Mouse (Mus musculus) forebrain, embryonic 14.5 days (tissue): ENCODE data around the gene Krtcap2. TPM values are rescaled to one million over a fixed set of nuclear protein-coding genes. Genes with fewer than 3 reads are reported as not detected.

Source experiments
- ATAC-seq: fragments of 200-750 bp; cut with Nextera tagmentation; 2 replicates; pipeline ENCODE4 v1.8.0; 2017; ENCODE audit warnings: mild to moderate bottlenecking, moderate library complexity
- DNase-seq: peaks from one replicate; pipeline ENCODE4 v3.0.0-alpha.2; 2015; ENCODE audit warnings: low spot score
- H3K27ac ChIP-seq: fragments of 300-500 bp; sonication (generic); 2 replicates; pipeline ENCODE4 v1.5.1; 2014; ENCODE audit warnings: low read depth, mild to moderate bottlenecking, control low read depth, low read length, moderate library complexity
- H3K27me3 ChIP-seq: fragments of 300-500 bp; sonication (generic); replicated peaks from 2 replicates; pipeline ENCODE4 v1.6.1; 2014; ENCODE audit warnings: low read length, control low read depth, mixed read lengths; ENCODE audit not compliant: control insufficient read depth, insufficient read depth
- H3K36me3 ChIP-seq: fragments of 300-500 bp; sonication (generic); 2 replicates; pipeline ENCODE4 v1.6.1; 2014; ENCODE audit warnings: low read length, control low read depth; ENCODE audit not compliant: control insufficient read depth, insufficient read depth
- H3K4me1 ChIP-seq: fragments of 300-500 bp; sonication (generic); 2 replicates; pipeline ENCODE4 v1.6.1; 2014; ENCODE audit warnings: antibody characterized with exemption, low read length, control low read depth; ENCODE audit not compliant: control insufficient read depth, insufficient read depth
- H3K4me2 ChIP-seq: fragments of 300-500 bp; sonication (generic); 2 replicates; pipeline ENCODE4 v1.6.1; 2014; ENCODE audit warnings: mild to moderate bottlenecking, control low read depth, low read length
- H3K4me3 ChIP-seq: fragments of 300-500 bp; sonication (generic); 2 replicates; pipeline ENCODE4 v1.5.1; 2014; ENCODE audit warnings: low read depth, low read length, control low read depth
- H3K9ac ChIP-seq: fragments of 300-500 bp; sonication (generic); 2 replicates; pipeline ENCODE4 v1.6.1; 2014; ENCODE audit warnings: mild to moderate bottlenecking, low read length, control low read depth, moderate library complexity
- H3K9me3 ChIP-seq: fragments of 300-500 bp; sonication (generic); replicated peaks from 2 replicates; pipeline ENCODE4 v1.6.1; 2016; ENCODE audit warnings: low read length, control low read depth, mixed read lengths; ENCODE audit not compliant: control insufficient read depth
- WGBS: fragments of 180-500 bp; shearing (Covaris S2); extraction: QIAGEN DNeasy Blood & Tissue Kit; methylation state at CpG from one replicate; pipeline ENCODE4 v1.1.7; 2014; 5-methylcytosine and 5-hydroxymethylcytosine counted together
- polyA plus RNA-seq: library from polyadenylated mRNA; unstranded; fragments of >200 nt; fragmentation: Nextera tagmentation; extraction: Ambion mirVana; gene quantifications from 2 replicates; pipeline ENCODE4 v1.2.1, GENCODE M21; 2014

Gene Krtcap2
- polyA plus RNA-seq, 1 experiment from 2014 or later, result 234 TPM

DNA sequence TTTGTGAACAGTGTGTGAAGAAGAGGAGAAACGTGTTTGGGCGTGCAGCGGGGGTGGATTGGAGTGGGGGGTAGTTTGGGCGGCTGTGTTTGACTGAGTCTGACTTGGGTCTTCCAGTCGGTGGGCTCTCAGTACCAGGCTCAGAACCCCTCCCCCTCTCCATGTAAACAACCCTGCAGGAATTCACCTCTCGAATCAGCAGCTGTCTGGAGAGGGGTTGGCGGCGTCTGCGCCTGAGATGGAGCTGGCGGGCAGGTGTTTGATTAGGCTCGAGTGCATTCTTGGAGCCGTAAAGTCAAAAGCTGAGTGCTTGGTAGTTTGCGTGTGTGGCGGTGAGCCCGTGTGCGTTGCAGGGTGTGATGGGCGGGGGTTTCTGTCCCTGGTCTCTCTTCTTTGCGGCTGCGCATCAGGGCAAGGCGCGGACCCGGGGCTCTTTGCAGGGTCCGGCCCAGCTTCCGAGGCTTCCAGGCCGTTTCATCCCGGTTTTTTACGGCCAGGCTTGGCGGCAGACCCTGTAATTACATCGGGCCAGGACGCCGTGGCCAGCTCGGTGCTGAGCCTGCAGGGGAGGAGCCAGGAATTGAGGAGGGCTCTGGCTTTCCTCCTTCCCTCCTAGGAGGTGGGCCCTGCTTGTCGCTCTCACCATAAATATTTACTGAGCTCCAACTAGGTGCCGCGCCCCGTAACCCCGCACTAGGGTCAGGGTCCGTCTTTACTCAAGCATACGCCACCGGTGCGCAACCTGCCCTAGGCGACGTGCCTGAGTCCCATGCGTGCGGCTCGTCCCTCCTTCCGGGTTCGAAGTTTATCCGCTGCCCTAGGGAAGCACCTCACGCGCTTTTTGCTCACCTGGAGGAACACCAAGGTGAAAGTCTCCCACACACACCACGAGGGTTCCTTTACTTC, 35.1 kb downstream of the Krtcap2 start, which contains the start of gene Efna1:
Gene Efna1, minus strand, starts transcription at position 537 of the 906 bp plus-strand sequence.
- H3K4me1 ChIP-seq, result peaks cover 15% of the 10 kb centered on the region
- ATAC-seq (peak; percentile 30; the same call in 1 of the 2 replicates), DNase-seq (peak; percentile 61)
- peak within 1 kb of the TSS; percentile 88 for H3K4me2 ChIP-seq
- H3K27ac ChIP-seq, result peak within 1 kb of the TSS; percentile 65
- peak within 1 kb of the TSS; percentile 41 for H3K4me3 ChIP-seq
- WGBS, result under 1% methylated on average over 52 of the region's 52 CpGs
- H3K9ac ChIP-seq, result peak within 1 kb of the TSS; percentile 60
- 0 out of 2 replicates have a peak, but pooled peaks cover 13% of the 10 kb centered on the region for H3K27me3 ChIP-seq
- H3K36me3 ChIP-seq, result no peaks in the 10 kb centered on the region
- H3K9me3 ChIP-seq, result no peaks in the 10 kb centered on the region

GRCm38 (mm10) chr3:89281579-89282290, 36.0 kb downstream of the Krtcap2 start:
- Histone ChIP-seq H3K9me3 (no peaks in the 10 kb centered on the region), H3K9ac (0 out of 2 replicates have a peak overlapping the region, but pooled peaks have one; percentile 29), H3K27ac (no peak overlapping the region), H3K27me3 (0 out of 2 replicates have a peak, but pooled peaks cover 13% of the 10 kb centered on the region), H3K36me3 (no peaks in the 10 kb centered on the region), H3K4me1 (peaks cover 15% of the 10 kb centered on the region), H3K4me3 (peak overlapping the region; percentile 41), H3K4me2 (peak overlapping the region; percentile 88)
- DNase-seq (peak; percentile 93), ATAC-seq (0 out of 2 replicates have a peak, but pooled peaks have one; percentile 25)
- 11% methylated on average over 20 of the region's 20 CpGs for WGBS

DNA sequence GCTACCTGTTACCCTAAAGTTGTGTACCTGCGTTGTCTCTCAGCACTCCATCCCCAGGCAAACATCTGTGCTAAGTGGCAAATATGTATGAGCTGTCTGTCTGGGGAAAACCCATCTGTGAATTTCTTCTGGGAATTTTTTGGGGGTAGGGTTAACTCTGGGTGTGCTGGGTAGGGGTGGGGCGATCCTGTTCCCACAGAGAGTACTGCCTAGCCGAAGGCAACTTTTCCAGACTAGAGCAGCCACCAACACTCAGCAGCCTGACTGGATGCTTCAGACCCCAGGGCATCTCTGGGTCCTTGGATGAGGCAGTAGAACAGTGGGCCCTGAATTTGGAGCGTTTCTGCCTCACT, 36.5 kb downstream of the Krtcap2 start:
- Histone ChIP-seq H3K4me1 (peaks cover 15% of the 10 kb centered on the region), H3K9ac (peak overlapping the region; percentile 29; the same call in 1 of the 2 replicates), H3K4me3 (no peak overlapping the region), H3K27ac (no peak overlapping the region), H3K4me2 (no peak overlapping the region), H3K9me3 (no peaks in the 10 kb centered on the region), H3K36me3 (no peaks in the 10 kb centered on the region), H3K27me3 (0 out of 2 replicates have a peak, but pooled peaks cover 9% of the 10 kb centered on the region)
- 23% methylated on average over 4 of the region's 4 CpGs for WGBS
- no peak for DNase-seq
- no peak for ATAC-seq

DNA sequence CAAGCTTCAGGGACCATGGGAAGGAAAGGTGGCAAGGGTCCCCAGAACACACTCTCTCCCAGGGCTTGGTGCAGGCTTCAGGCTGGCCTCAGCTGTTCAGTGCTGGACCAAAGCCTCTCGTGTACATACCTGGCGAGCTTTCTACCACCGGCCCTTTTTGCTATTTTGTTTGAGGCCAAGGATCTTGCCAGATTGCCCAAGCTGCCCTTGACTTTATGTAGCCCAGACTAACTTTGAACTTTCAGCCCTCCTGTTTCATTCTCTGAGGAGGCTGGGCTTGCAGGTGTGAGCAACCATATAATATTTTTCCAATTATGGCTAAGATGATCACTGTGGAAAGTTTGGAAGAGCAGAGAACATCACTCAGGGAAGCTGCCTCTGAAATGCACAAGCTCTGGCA, 38.5 kb downstream of the Krtcap2 start:
- Histone ChIP-seq H3K4me2 (no peak overlapping the region), H3K36me3 (no peaks in the 10 kb centered on the region), H3K9me3 (no peaks in the 10 kb centered on the region), H3K4me1 (peaks cover 15% of the 10 kb centered on the region), H3K27ac (no peak overlapping the region), H3K9ac (no peak overlapping the region), H3K4me3 (no peak overlapping the region), H3K27me3 (0 out of 2 replicates have a peak, but pooled peaks cover 8% of the 10 kb centered on the region)
- ATAC-seq (no peak), DNase-seq (no peak)
- 87% methylated on average over 3 of the region's 3 CpGs for WGBS

DNA sequence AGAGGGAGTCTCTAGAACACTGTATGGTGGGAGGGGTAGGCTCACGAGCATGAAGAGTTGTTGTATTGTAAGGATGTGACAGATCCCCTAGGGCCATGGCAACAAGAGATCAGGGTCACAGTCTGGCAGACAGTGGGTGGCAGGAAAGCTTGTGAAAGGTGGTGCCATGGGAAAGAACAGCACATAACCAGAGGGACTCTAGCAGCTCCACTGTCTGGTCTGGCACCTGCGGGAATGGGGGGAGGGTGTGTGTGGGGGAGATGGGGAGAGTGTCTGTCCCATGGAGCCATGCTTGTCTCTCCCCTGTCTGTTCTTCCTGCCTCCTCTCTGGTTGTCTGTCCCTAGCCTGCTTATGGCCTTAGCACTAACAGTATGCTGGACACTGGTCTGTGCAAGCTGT, 39.8 kb downstream of the Krtcap2 start:
- H3K9ac ChIP-seq, result no peak overlapping the region
- H3K27ac ChIP-seq, result no peak overlapping the region
- H3K27me3 ChIP-seq, result 0 out of 2 replicates have a peak, but pooled peaks cover 4% of the 10 kb centered on the region
- no peak for ATAC-seq
- H3K4me1 ChIP-seq, result peaks cover 7% of the 10 kb centered on the region
- no peaks in the 10 kb centered on the region for H3K36me3 ChIP-seq
- DNase-seq, result no peak
- WGBS, result 49% methylated on average over 2 of the region's 2 CpGs
- H3K4me3 ChIP-seq, result no peak overlapping the region
- no peak overlapping the region for H3K4me2 ChIP-seq
- no peaks in the 10 kb centered on the region for H3K9me3 ChIP-seq

DNA sequence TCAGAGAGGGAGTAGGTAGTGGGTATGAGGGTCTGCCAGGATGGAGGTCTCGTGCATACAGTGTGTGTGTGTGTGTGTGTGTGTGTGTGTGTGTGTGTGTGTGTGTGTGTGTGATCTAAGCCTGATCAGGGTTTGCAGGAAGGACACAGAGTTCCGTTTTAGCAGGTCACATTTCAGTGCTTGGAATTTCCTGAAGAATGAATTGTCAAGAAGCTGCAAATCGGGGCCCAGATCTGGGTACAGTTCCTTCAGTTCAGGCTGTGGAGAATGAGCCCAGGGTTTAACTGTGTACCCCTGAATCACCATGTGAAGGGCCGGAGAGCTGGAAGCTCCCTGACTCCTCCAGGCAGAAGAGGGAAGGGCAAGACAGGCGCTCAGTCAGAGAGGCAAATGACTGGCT, 41.5 kb downstream of the Krtcap2 start:
- no peaks in the 10 kb centered on the region for H3K9me3 ChIP-seq
- ATAC-seq (no peak), DNase-seq (no peak)
- H3K36me3 ChIP-seq, result no peaks in the 10 kb centered on the region
- 57% methylated on average over 5 of the region's 5 CpGs for WGBS
- H3K9ac ChIP-seq, result no peak overlapping the region
- H3K27me3 ChIP-seq, result no peaks in the 10 kb centered on the region
- H3K4me3 ChIP-seq, result no peak overlapping the region
- H3K4me2 ChIP-seq, result no peak overlapping the region
- no peak overlapping the region for H3K27ac ChIP-seq
- no peaks in the 10 kb centered on the region for H3K4me1 ChIP-seq

- H3K27ac ChIP-seq, result no peak overlapping the region
- ATAC-seq (no peak), DNase-seq (no peak)
- no peak overlapping the region for H3K4me2 ChIP-seq
- 63% methylated on average over 7 of the region's 7 CpGs for WGBS
- no peaks in the 10 kb centered on the region for H3K9me3 ChIP-seq
- H3K36me3 ChIP-seq, result no peaks in the 10 kb centered on the region
- H3K4me3 ChIP-seq, result no peak overlapping the region
- no peaks in the 10 kb centered on the region for H3K4me1 ChIP-seq
- H3K27me3 ChIP-seq, result no peaks in the 10 kb centered on the region
- H3K9ac ChIP-seq, result no peak overlapping the region
These were observed 42.8 kb downstream of the Krtcap2 start for GRCm38 (mm10) chr3:89288503-89288928.

DNA sequence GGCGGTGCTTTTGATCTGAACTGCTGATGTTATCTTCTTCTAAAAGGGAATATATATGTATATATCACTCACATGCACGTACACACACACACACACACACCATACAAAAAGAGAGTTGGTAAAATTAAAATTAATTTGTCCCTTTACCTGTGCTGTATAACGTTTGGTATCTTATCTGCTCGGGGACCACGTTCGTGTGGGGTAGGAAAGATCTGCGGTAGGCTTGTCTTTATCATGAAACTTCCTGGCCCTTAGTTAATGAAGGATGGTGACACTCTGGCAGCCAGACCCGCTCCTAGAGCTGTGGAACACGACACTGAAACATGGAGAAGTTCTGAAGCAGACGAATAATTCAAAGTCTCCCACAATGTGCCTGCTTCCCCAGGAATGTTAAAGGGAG, 46.1 kb downstream of the Krtcap2 start:
- H3K9ac ChIP-seq, result no peak overlapping the region
- no peak overlapping the region for H3K4me2 ChIP-seq
- no peak overlapping the region for H3K27ac ChIP-seq
- no peaks in the 10 kb centered on the region for H3K9me3 ChIP-seq
- WGBS, result 84% methylated on average over 10 of the region's 10 CpGs
- H3K4me3 ChIP-seq, result no peak overlapping the region
- H3K36me3 ChIP-seq, result no peaks in the 10 kb centered on the region
- ATAC-seq (no peak), DNase-seq (no peak)
- H3K27me3 ChIP-seq, result no peaks in the 10 kb centered on the region
- H3K4me1 ChIP-seq, result no peaks in the 10 kb centered on the region
